Mouse (Mus musculus) cerebellum, postnatal 4 days (tissue): ENCODE data around the gene Speg.
A peak's percentile ranks its signal among the peaks of the same experiment; 100 is the strongest.

Experiments used
- DNase-seq, 2 experiments: peaks; one replicate each; pipeline ENCODE4 v3.0.0; 2022; ENCODE audit warnings: low spot score in 2 of 2, mixed read lengths in 1 of 2

Speg gene

DNA sequence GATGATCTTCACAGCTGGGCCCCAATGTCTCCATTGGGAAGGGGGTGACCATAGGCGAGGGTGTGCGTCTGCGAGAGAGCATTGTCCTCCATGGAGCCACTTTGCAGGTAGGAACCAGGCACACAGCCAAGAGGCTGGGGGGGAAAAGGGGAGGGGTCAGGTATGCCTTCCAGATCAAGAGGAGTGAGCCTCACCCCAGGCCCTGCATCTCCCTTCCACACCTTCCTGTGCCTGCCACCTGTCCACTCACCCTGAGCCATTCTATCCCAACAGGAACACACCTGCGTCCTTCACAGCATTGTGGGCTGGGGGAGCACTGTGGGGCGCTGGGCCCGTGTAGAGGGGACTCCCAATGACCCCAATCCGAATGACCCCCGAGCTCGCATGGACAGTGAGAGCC, 67.1 kb downstream of the Speg start:
- no peak for DNase-seq

DNA sequence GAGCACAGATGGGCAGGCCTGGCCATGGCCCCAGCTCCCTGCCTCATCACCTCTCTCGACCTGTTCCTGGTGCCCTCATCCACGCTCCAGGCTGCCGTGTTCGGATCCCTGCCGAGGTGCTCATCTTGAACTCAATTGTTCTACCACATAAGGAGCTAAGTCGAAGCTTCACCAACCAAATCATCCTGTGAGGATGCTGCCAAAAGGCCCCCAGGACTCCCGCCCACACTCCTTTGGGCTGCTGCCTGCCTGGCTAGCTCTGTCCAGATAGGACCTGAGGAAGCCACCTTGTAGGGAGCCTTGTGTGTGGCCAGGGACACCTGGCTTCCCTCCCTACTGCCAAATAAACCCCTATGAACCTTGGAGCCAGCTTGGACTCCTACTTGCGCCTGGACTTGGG, 67.7 kb downstream of the Speg start:
- DNase-seq, result peak in 1 of 2 experiments; percentile 45

- peak in 1 of 2 experiments; percentile 55 for DNase-seq
Measured at GRCm38 (mm10) chr1:75443247-75444024, 68.3 kb downstream of the Speg start.

GRCm38 (mm10) chr1:75444208-75444607, 69.1 kb downstream of the Speg start:
- DNase-seq, result no peak

GRCm38 (mm10) chr1:75445141-75445701, 70.1 kb downstream of the Speg start:
- no peak for DNase-seq

DNA sequence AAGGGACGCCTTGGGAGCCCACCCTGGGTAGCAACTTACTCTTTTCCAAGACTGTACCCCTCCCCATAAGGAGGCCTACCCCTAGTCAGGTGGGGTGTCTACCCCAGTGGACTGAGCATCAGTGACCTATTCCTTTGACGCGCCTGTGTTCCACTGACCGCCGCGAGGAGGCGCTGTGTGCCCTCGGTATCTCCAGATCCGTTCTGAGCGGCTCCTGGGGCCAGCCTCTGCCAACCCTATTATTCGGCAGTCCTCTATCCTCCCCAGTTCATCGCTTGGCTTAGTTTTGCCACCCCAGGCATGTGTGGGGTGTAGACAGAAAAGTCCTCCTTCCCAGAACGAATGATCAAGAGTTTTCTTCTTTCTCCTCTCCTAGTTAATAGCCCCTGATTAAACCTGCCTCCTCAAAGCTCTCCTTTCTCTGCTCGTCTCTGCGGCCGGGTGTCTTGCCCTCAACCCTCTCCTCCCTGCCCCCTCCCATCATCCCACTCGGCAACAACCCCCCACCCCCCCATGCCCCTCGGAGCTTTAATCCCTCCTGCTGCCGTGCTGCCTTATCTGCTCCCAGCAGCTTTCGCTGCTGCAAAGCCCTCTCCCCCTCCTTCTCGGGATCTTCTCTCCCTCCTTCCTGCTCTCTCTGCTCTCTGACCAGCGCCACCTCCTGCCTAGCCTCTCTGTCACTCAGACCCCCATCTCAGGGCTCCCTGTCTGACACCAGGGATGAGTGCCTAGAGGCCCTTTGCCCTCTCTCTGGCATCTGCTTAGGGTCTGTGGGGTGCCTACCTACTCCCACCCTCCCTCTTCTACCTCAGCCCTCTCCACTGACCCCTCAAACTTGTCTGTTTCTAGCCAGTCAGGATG, 70.9 kb downstream of the Speg start:
- peak in 1 of 2 experiments; percentile 83 for DNase-seq

GRCm38 (mm10) chr1:75446656-75447055, 71.6 kb downstream of the Speg start:
- DNase-seq, result no peak

GRCm38 (mm10) chr1:75447265-75448051, 72.4 kb downstream of the Speg start:
- DNase-seq, result no peak

- no peak for DNase-seq
Measured at GRCm38 (mm10) chr1:75448052-75448431, 72.9 kb downstream of the Speg start.

- no peak for DNase-seq
Measured at GRCm38 (mm10) chr1:75448937-75449336, 73.8 kb downstream of the Speg start.

GRCm38 (mm10) chr1:75449377-75450135, 74.5 kb downstream of the Speg start:
- DNase-seq, result no peak

- DNase-seq, result no peak
Measured at GRCm38 (mm10) chr1:75450314-75451005, 75.4 kb downstream of the Speg start, which contains the start of gene Asic4. TSS of gene Asic4 (plus strand) at chr1:75450436.

GRCm38 (mm10) chr1:75451900-75452299, 76.8 kb downstream of the Speg start:
- no peak for DNase-seq

DNA sequence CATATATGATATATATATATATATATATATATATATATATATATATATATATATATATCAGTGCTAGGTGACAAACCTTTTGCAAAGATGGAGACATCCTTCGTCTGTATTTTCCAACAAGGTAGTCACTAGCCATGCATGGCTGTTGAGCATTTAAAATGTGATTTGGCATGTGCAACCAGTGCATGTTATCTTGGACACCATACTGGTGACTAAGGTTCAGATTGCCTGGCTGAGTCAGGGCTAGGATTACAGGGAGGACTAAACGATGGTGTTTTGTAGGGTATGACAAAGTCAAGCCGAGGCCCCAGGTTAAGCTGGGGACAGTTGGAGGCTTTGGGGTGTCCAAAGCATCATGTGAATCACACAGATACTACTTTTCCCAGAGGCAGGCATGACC, 80.3 kb downstream of the Speg start:
- no peak for DNase-seq

GRCm38 (mm10) chr1:75455948-75456347, 80.9 kb downstream of the Speg start:
- DNase-seq, result no peak

DNA sequence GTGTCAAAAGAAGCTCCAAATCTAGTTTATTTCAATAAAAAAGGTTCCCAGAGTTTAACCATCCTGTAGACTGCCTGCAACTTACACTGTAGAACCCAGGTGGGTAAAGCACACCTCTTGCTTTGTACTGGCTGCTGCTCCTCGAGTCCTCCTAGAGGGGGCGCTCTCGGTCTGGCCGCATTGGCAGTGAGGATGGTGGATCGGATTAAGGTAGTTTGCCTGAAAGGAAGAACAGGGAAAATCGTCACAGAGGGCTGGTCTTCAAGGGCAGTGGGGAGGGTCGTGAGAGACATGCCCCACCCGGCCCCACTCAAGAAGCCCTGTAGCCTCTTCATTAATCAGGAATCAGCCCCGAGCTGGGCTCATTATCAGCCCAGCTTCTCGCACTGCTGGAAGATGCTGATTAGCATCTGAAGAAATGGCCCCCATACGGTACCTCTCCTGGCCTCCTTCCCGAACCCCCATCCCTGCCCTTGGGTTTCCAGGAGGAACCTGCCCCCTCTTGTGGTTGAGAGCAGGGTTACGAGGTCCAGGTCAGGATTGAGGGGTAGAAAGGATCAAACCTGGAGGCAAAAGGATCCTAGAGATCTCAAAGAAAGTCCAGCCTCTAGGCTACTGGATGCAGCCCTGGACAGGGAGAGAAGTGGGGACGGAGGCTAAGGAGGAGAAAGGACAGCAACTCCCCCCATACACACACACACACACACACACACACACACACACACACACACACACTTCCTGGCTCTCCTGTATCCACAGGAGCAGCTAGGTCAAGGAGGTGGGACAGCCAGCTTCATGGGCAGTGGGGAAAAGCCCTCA, 81.9 kb downstream of the Speg start:
- DNase-seq, result no peak

GRCm38 (mm10) chr1:75457710-75458024, 82.6 kb downstream of the Speg start:
- DNase-seq, result no peak

GRCm38 (mm10) chr1:75458025-75458788, 83.1 kb downstream of the Speg start:
- no peak for DNase-seq
